Mouse (Mus musculus) E14TG2a.4 (cell line): ENCODE measurements around the gene Spats1.

ENCODE experiments used
- CTCF ChIP-seq: conservative IDR thresholded peaks from 2 replicates; pipeline ENCODE4 v1.5.1; 2014; ENCODE audit warnings: low read length
- NANOG ChIP-seq: IDR thresholded peaks from 2 replicates; pipeline ENCODE4 v1.6.1; 2014; ENCODE audit warnings: borderline replicate concordance, low read length, mixed read lengths
- POU5F1 ChIP-seq: IDR thresholded peaks from 2 replicates; pipeline ENCODE4 v1.6.1; 2014; ENCODE audit warnings: low read length, borderline replicate concordance

- TF ChIP-seq CTCF: no peak; the same call in 1 of the 2 replicates
- no peak for TF ChIP-seq POU5F1
- TF ChIP-seq NANOG: no peak
Measured at GRCm38 (mm10) chr17:45394612-45395011, 80.6 kb downstream of the Spats1 start.
